Mouse (Mus musculus) myocyte (in vitro differentiated cells): ENCODE results near the gene Selenow. TPM values are rescaled to one million over a fixed set of nuclear protein-coding genes. Genes with fewer than 3 reads are reported as not detected.
A peak's percentile ranks its signal among the peaks of the same experiment; 100 is the strongest.
"Not testable (repeated sequence)": the region's sequence is repeated elsewhere in the genome, so short reads cannot be mapped to it uniquely, and the experiment has no call there.

Experiments used
- H3K27me3 ChIP-seq: one replicate; pipeline ENCODE4 v1.6.1; 2011; ENCODE audit not compliant: control insufficient read depth, insufficient read depth, insufficient read length
- H3K36me3 ChIP-seq: one replicate; pipeline ENCODE4 v1.6.1; 2011; ENCODE audit not compliant: control insufficient read depth, insufficient read depth
- H3K4me2 ChIP-seq: one replicate; pipeline ENCODE4 v1.6.1; 2011; ENCODE audit warnings: low read depth, control low read depth
- H3K4me3 ChIP-seq: one replicate; pipeline ENCODE4 v1.5.1; 2011; ENCODE audit warnings: mild to moderate bottlenecking, control low read depth, moderate library complexity
- H3K79me2 ChIP-seq: one replicate; pipeline ENCODE4 v1.6.1; 2011; ENCODE audit not compliant: control insufficient read depth, insufficient read depth
- H3ac ChIP-seq: one replicate; pipeline ENCODE4 v1.6.1; 2011; ENCODE audit not compliant: control insufficient read depth, insufficient read length
- CEBPB ChIP-seq: IDR thresholded peaks from 2 replicates; pipeline ENCODE4 v1.6.1; 2011; ENCODE audit warnings: mild to moderate bottlenecking, moderate library complexity; ENCODE audit not compliant: poor library complexity, insufficient read depth, severe bottlenecking
- E2F4 ChIP-seq: IDR thresholded peaks from one replicate; pipeline ENCODE4 v1.6.1; 2011; ENCODE audit warnings: mild to moderate bottlenecking, control low read depth, moderate library complexity; ENCODE audit not compliant: insufficient read depth
- MAX ChIP-seq: IDR thresholded peaks from one replicate; pipeline ENCODE4 v1.6.1; 2011; ENCODE audit warnings: low read depth, mild to moderate bottlenecking, control low read depth
- MYOD1 ChIP-seq, 3 experiments: IDR thresholded peaks; one replicate each; pipeline ENCODE4 v1.6.1; 2011; ENCODE audit warnings: control low read depth in 2 of 3, low read depth in 2 of 3, mild to moderate bottlenecking in 2 of 3, moderate library complexity in 1 of 3; ENCODE audit not compliant: insufficient read length in 2 of 3, control insufficient read depth in 1 of 3
- MYOG ChIP-seq, 3 experiments: IDR thresholded peaks; one replicate each; pipeline ENCODE4 v1.6.1; 2011; ENCODE audit warnings: control low read depth in 2 of 3, low read depth in 2 of 3, mild to moderate bottlenecking in 2 of 3; ENCODE audit not compliant: insufficient read length in 2 of 3, control insufficient read depth in 1 of 3, insufficient read depth in 1 of 3
- POLR2A ChIP-seq: IDR thresholded peaks from one replicate; pipeline ENCODE4 v1.6.1; 2011; ENCODE audit warnings: low read depth, mild to moderate bottlenecking, control low read depth, moderate library complexity; ENCODE audit not compliant: insufficient read length
- POLR2AphosphoS2 ChIP-seq: IDR thresholded peaks from one replicate; pipeline ENCODE4 v1.6.1; 2011; ENCODE audit warnings: low read depth, control low read depth; ENCODE audit not compliant: insufficient read length
- REST ChIP-seq: IDR thresholded peaks from one replicate; pipeline ENCODE4 v1.6.1; 2011; ENCODE audit warnings: mild to moderate bottlenecking, control low read depth, moderate library complexity; ENCODE audit not compliant: insufficient read depth, insufficient read length
- SRF ChIP-seq: IDR thresholded peaks from one replicate; pipeline ENCODE4 v1.6.1; 2011; ENCODE audit warnings: low read depth; ENCODE audit not compliant: control insufficient read depth, insufficient read length
- TCF12 ChIP-seq: IDR thresholded peaks from one replicate; pipeline ENCODE4 v1.6.1; 2011; ENCODE audit warnings: mild to moderate bottlenecking, control low read depth; ENCODE audit not compliant: poor library complexity, insufficient read depth, severe bottlenecking
- TCF3 ChIP-seq: IDR thresholded peaks from one replicate; pipeline ENCODE4 v1.6.1; 2011; ENCODE audit warnings: low read depth, control low read depth; ENCODE audit not compliant: insufficient read length
- USF1 ChIP-seq: IDR thresholded peaks from one replicate; pipeline ENCODE4 v1.6.1; 2011; ENCODE audit warnings: low read depth, mild to moderate bottlenecking, control low read depth, moderate library complexity
- polyA plus RNA-seq: library from polyadenylated mRNA; unstranded; fragments of >200 nt; fragmentation: generic; extraction: Trizol; gene quantifications from one replicate; pipeline ENCODE4 v1.2.1, GENCODE M21; 2012; ENCODE audit warnings: missing spikeins

Selenow gene
- polyA plus RNA-seq, 1 experiment = 507 TPM

DNA sequence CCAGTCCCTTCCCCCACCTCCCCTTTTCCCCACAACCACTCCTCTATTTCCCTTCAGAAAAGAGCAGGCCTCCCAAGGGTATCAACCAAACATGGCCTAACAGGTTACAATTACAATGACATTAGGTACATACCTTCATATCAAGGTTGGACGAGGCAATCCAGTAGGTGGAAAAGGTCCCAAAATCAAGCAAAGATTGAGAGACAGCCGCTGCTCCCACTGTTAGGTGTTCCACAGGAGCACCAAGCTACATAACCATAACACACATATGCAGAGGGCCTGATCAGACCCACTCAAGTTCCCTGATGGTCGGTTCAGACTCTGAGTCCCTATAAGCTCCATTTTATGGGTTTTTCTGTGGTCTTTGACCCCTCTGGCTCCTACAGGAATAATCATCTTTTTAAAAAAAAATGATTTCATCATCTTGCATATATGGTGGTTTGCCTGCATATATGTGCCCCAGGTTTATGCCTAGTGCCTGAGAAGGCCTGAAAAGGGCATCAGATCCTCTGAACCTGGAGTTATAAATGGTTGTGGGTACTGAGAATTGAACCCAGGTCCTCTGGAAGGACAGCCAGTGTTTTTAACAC, 6.0 kb downstream of the Selenow start:
- Histone ChIP-seq H3K4me2 (no peak overlapping the region), H3K79me2 (peaks cover 15% of the 10 kb centered on the region), H3K36me3 (peaks cover 18% of the 10 kb centered on the region), H3K27me3 (no peaks in the 10 kb centered on the region), H3K4me3 (no peak overlapping the region), H3ac (no peak overlapping the region)
- TF ChIP-seq E2F4 = no peak
- TF ChIP-seq USF1 = no peak
- TF ChIP-seq POLR2A = no peak
- peak; percentile 44 for TF ChIP-seq POLR2AphosphoS2
- no peak for TF ChIP-seq REST
- TF ChIP-seq TCF12 = no peak

DNA sequence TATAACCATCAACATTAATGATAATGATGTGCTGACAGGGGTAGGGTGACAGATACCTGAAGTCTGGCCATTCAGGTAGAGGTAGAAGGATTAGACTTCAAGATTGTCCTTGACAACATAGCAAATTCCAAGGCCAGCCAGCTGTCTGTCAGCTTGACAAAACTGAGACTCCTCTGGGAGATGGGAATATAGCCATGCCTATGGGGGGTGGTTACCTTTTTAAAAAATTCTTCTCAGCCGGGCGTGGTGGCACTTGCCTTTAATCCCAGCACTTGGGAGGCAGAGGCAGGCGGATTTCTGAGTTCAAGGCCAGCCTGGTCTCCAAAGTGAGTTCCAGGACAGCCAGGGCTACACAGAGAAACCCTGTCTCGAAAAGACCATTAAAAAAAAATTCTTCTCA, 6.5 kb downstream of the Selenow start:
- H3ac ChIP-seq = not testable (repeated sequence)

DNA sequence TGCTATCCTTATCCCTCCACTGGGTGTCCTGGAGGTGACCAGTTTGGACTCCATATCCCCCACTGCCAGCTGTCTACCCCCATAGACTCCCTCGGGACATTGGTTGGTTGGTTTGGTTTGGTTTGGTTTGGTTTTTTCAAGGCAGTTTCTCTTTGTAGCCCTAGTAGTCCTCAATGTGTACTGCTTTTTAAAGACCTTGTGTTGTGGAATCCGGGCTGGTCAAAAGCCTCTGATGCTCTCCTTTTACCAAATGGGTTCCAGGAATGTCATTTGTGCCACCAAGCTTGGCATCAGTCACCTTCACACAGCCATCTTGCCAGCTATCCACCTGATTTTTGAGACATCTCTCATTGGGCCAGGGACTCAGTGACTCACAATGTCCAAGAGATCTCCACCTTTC, 7.5 kb downstream of the Selenow start:
- Histone ChIP-seq H3K36me3 (peaks cover 16% of the 10 kb centered on the region), H3ac (no peak overlapping the region), H3K4me2 (no peak overlapping the region), H3K79me2 (peaks cover under 1% of the 10 kb centered on the region), H3K4me3 (no peak overlapping the region), H3K27me3 (no peaks in the 10 kb centered on the region)
- TF ChIP-seq POLR2A (no peak), POLR2AphosphoS2 (peak; percentile 25)

More for the DNA sequence above, 6.5 kb downstream of the Selenow start:
- H3K36me3 ChIP-seq = peaks cover 18% of the 10 kb centered on the region
- H3K79me2 ChIP-seq, H3K4me2 ChIP-seq, H3K4me3 ChIP-seq, H3K27me3 ChIP-seq: not testable (repeated sequence)

DNA sequence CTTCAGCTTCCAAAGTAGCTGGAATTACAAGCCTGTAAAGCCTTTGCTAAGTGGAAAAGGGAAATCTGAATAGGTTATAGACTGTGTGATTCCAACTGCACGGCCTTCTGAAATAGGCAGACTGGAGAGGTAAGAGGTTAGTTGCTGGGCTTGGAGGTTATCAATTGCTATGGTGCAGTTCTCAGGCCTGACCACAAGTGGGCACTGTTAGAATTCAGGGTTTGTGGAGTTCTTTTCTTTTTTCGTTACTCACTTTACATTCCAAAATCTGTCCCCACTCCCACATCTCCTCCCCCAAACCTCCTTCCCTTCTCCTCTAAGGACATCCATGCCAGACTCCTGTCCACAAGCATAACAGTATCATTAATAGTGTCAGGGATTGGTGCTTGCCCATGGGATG, 8.0 kb downstream of the Selenow start:
- H3K4me2 ChIP-seq = no peak overlapping the region
- TF ChIP-seq MAX (no peak), USF1 (no peak), TCF12 (no peak), MYOG (IDR thresholded peaks at IDR 0.05; ENCODE audit: control insufficient read depth in 1 of 3, insufficient read depth in 1 of 3, insufficient read length in 2 of 3, low read depth in 2 of 3) (no peak), CEBPB (no peak), MYOD1 (IDR thresholded peaks at IDR 0.05; ENCODE audit: control insufficient read depth in 1 of 3, insufficient read length in 2 of 3, low read depth in 2 of 3) (no peak)
- no peak overlapping the region for H3ac ChIP-seq
- H3K4me3 ChIP-seq = no peak overlapping the region
- H3K27me3 ChIP-seq = no peaks in the 10 kb centered on the region
- H3K36me3 ChIP-seq = peaks cover 14% of the 10 kb centered on the region
- no peaks in the 10 kb centered on the region for H3K79me2 ChIP-seq

DNA sequence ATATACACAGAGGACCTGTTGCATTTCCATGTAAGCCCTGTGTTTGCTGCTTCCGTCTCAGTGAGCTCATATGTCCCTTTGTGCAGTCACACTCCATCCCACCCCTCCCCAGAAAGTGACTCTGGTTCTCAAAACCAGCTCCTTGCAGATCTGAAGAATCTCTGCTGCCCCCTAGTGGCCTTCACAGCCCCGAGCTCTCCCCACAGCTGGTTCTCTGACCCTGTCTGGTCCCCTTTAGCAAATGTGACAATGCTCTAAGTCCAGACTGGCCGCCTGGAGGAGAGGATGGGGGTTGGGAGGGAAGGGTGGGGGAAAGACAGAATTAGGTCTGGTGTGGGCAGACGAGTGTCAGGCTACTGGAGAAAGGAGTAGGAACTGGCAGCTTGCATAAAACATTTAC, 10.0 kb downstream of the Selenow start:
- peaks cover 4% of the 10 kb centered on the region for H3K36me3 ChIP-seq
- peaks cover 16% of the 10 kb centered on the region for H3K27me3 ChIP-seq
- no peaks in the 10 kb centered on the region for H3K79me2 ChIP-seq
- no peak overlapping the region for H3ac ChIP-seq
- TF ChIP-seq USF1 (no peak), E2F4 (no peak), MYOD1 (IDR thresholded peaks at IDR 0.05; ENCODE audit: control insufficient read depth in 1 of 3, insufficient read length in 2 of 3, low read depth in 2 of 3) (no peak), CEBPB (no peak), REST (no peak)
- H3K4me2 ChIP-seq = no peak overlapping the region
- H3K4me3 ChIP-seq = no peak overlapping the region

DNA sequence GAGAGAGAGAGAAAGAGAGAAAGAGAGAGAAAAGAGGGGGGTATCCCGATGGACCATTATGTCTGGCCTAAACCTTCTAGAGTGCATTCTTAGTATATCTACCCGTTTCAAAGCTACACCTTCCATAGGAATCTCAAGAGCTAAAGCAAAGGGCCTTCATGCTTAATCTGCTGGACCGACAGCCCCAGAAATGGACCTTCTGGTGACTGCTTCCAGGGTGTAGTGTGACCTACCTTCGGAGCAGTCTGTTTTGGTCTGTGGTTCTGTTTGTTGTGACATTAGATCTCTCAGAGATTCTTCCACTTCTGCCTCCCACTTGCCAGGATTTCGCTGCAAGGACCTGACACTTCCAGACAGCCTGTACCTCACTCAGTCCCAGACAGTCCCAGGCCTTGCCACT, 11.7 kb downstream of the Selenow start:
- Histone ChIP-seq H3K27me3 (peaks cover 19% of the 10 kb centered on the region), H3ac (no peak overlapping the region), H3K79me2 (no peaks in the 10 kb centered on the region), H3K36me3 (no peaks in the 10 kb centered on the region), H3K4me2 (no peak overlapping the region), H3K4me3 (no peak overlapping the region)
- TF ChIP-seq TCF12 = no peak

DNA sequence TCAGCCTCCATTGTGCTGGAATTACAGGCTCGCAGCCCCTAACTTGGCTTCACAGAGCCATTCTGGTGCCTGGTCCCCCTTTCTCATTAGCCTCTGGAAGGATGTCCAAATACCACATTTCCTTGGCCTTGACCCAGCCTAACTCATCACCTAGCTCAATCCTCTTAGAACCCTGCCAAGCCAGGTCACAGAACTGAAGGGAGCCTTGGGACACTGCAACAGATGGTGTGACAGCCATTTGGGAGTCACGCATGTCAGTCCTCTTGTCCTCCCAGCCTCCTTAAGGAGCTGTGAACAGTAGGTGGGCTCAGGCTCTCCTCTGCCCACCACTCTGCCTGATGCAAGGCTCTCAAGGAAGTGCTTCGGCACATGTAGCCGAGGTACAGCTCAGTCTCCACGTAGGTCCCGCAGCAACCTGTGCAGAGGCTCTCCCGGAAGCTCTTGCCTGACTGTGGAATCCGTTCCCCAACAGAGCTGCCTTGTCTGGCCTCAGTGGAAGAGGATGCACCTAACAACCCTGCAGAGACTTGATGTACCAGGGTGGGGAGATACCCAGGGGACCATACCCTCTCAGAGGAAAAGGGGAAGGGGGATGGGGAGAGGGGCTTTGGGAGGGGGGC, 14.1 kb downstream of the Selenow start:
- H3K36me3 ChIP-seq = no peaks in the 10 kb centered on the region
- TF ChIP-seq MYOD1 (IDR thresholded peaks at IDR 0.05; ENCODE audit: control insufficient read depth in 1 of 3, insufficient read length in 2 of 3, low read depth in 2 of 3) (no peak), TCF12 (no peak), MYOG (IDR thresholded peaks at IDR 0.05; ENCODE audit: control insufficient read depth in 1 of 3, insufficient read depth in 1 of 3, insufficient read length in 2 of 3, low read depth in 2 of 3) (no peak), REST (no peak), SRF (no peak), USF1 (no peak), POLR2AphosphoS2 (no peak), CEBPB (no peak), TCF3 (no peak), MAX (no peak), E2F4 (no peak), POLR2A (no peak)
- no peak overlapping the region for H3K4me3 ChIP-seq
- no peaks in the 10 kb centered on the region for H3K79me2 ChIP-seq
- no peak overlapping the region for H3ac ChIP-seq
- H3K27me3 ChIP-seq = peaks cover 31% of the 10 kb centered on the region
- H3K4me2 ChIP-seq = no peak overlapping the region
